Mouse (Mus musculus): ENCODE results near the gene Cdc42bpg. TPM values are rescaled to one million over a fixed set of nuclear protein-coding genes. Genes with fewer than 3 reads are reported as not detected.
A peak's percentile ranks its signal among the peaks of the same experiment; 100 is the strongest.

Gene Cdc42bpg
- polyA plus RNA-seq, 1 experiment from 2014 or later = 0.56 TPM

- Histone ChIP-seq H3K36me3 (replicated peaks; ENCODE audit: control insufficient read depth, insufficient read depth) (peaks cover 72% of the 10 kb centered on the region), H3K4me1 (replicated peaks; ENCODE audit: control insufficient read depth, insufficient read depth, low read length) (peaks cover 23% of the 10 kb centered on the region), H3K27me3 (ENCODE audit: control insufficient read depth, insufficient read depth, low read length) (no peaks in the 10 kb centered on the region), H3K27ac (no peak within 1 kb of the TSS), H3K4me3 (replicated peaks; ENCODE audit: low read length) (peak within 1 kb of the TSS; percentile 55), H3K4me2 (replicated peaks) (peak within 1 kb of the TSS; percentile 83), H3K9ac (peak within 1 kb of the TSS; percentile 62), H3K9me3 (ENCODE audit: control insufficient read depth, low read length) (no peaks in the 10 kb centered on the region)
- WGBS = 19% methylated on average over 26 of the region's 72 CpGs
- DNase-seq (ENCODE audit: low spot score) (peak; percentile 69), ATAC-seq (ENCODE audit: low FRiP score) (peak; percentile 69)
These were observed 34.5 kb downstream of the Cdc42bpg start, which contains the start of gene Map4k2 for GRCm38 (mm10) chr19:6340524-6341452. Map4k2 (plus strand) TSS chr19:6341135.

GRCm38 (mm10) chr19:6341453-6342077 is 35.3 kb downstream of the Cdc42bpg start:
- Histone ChIP-seq H3K4me3 (replicated peaks; ENCODE audit: low read length) (peak overlapping the region; percentile 55), H3K4me2 (replicated peaks) (peak overlapping the region; percentile 83), H3K27ac (no peak overlapping the region), H3K27me3 (ENCODE audit: control insufficient read depth, insufficient read depth, low read length) (no peaks in the 10 kb centered on the region), H3K4me1 (replicated peaks; ENCODE audit: control insufficient read depth, insufficient read depth, low read length) (peaks cover 15% of the 10 kb centered on the region), H3K9me3 (ENCODE audit: control insufficient read depth, low read length) (no peaks in the 10 kb centered on the region), H3K36me3 (replicated peaks; ENCODE audit: control insufficient read depth, insufficient read depth) (peaks cover 80% of the 10 kb centered on the region), H3K9ac (peak overlapping the region; percentile 62)
- ATAC-seq (ENCODE audit: low FRiP score) (no peak), DNase-seq (ENCODE audit: low spot score) (no peak)
- whole genome bisulfite sequencing = 12% methylated on average over 23 of the region's 23 CpGs

GRCm38 (mm10) chr19:6342276-6342933 is 36.1 kb downstream of the Cdc42bpg start:
- no peaks in the 10 kb centered on the region for H3K9me3 ChIP-seq (ENCODE audit: control insufficient read depth, low read length)
- DNase-seq (ENCODE audit: low spot score) = no peak
- H3K4me3 ChIP-seq (replicated peaks; ENCODE audit: low read length) = no peak overlapping the region
- WGBS = 80% methylated on average over 5 of the region's 5 CpGs
- peaks cover 80% of the 10 kb centered on the region for H3K36me3 ChIP-seq (replicated peaks; ENCODE audit: control insufficient read depth, insufficient read depth)
- H3K27me3 ChIP-seq (ENCODE audit: control insufficient read depth, insufficient read depth, low read length) = no peaks in the 10 kb centered on the region
- ATAC-seq (ENCODE audit: low FRiP score) = no peak
- peaks cover 10% of the 10 kb centered on the region; the same call in 1 of the 2 replicates for H3K4me1 ChIP-seq (replicated peaks; ENCODE audit: control insufficient read depth, insufficient read depth, low read length)
- H3K9ac ChIP-seq = no peak overlapping the region
- H3K4me2 ChIP-seq (replicated peaks) = 0 out of 2 replicates have a peak overlapping the region, but pooled peaks have one; percentile 83
- H3K27ac ChIP-seq = no peak overlapping the region

GRCm38 (mm10) chr19:6343066-6343925 is 37.0 kb downstream of the Cdc42bpg start:
- Histone ChIP-seq H3K27ac (no peak overlapping the region), H3K36me3 (replicated peaks; ENCODE audit: control insufficient read depth, insufficient read depth) (peaks cover 79% of the 10 kb centered on the region), H3K27me3 (ENCODE audit: control insufficient read depth, insufficient read depth, low read length) (no peaks in the 10 kb centered on the region), H3K4me3 (replicated peaks; ENCODE audit: low read length) (no peak overlapping the region), H3K9me3 (ENCODE audit: control insufficient read depth, low read length) (no peaks in the 10 kb centered on the region), H3K4me2 (replicated peaks) (no peak overlapping the region), H3K9ac (no peak overlapping the region), H3K4me1 (replicated peaks; ENCODE audit: control insufficient read depth, insufficient read depth, low read length) (peaks cover 10% of the 10 kb centered on the region; the same call in 1 of the 2 replicates)
- 88% methylated on average over 19 of the region's 19 CpGs for WGBS
- ATAC-seq (ENCODE audit: low FRiP score) (no peak), DNase-seq (ENCODE audit: low spot score) (no peak)

GRCm38 (mm10) chr19:6343996-6344395 is 37.7 kb downstream of the Cdc42bpg start:
- Histone ChIP-seq H3K27ac (no peak overlapping the region), H3K36me3 (replicated peaks; ENCODE audit: control insufficient read depth, insufficient read depth) (peaks cover 74% of the 10 kb centered on the region), H3K27me3 (ENCODE audit: control insufficient read depth, insufficient read depth, low read length) (no peaks in the 10 kb centered on the region), H3K4me3 (replicated peaks; ENCODE audit: low read length) (no peak overlapping the region), H3K9me3 (ENCODE audit: control insufficient read depth, low read length) (no peaks in the 10 kb centered on the region), H3K4me2 (replicated peaks) (no peak overlapping the region), H3K9ac (no peak overlapping the region), H3K4me1 (replicated peaks; ENCODE audit: control insufficient read depth, insufficient read depth, low read length) (peaks cover 10% of the 10 kb centered on the region; the same call in 1 of the 2 replicates)
- WGBS = 85% methylated on average over 5 of the region's 5 CpGs
- DNase-seq (ENCODE audit: low spot score) (no peak), ATAC-seq (ENCODE audit: low FRiP score) (no peak)

DNA sequence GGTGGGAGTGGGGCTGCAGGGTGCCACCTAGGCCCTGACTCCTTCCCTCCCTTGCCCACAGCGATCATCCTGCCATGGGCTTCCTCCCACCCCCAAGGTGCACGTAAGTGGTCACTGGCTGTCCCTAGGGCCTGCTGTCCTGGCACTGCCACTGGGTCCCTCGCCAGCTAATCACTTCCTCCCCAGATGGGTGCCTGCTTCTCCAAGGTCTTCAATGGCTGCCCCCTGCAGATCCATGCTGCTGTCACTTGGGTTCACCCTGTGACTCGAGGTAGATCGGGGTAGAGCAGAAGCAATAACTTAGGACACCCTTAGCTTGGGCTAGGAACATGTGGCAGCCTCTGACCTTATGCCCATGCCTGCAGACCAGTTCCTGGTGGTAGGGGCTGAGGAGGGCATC is 39.8 kb downstream of the Cdc42bpg start:
- no peaks in the 10 kb centered on the region for H3K9me3 ChIP-seq (ENCODE audit: control insufficient read depth, low read length)
- DNase-seq (ENCODE audit: low spot score) (no peak), ATAC-seq (ENCODE audit: low FRiP score) (no peak)
- H3K4me2 ChIP-seq (replicated peaks) = no peak overlapping the region
- H3K4me3 ChIP-seq (replicated peaks; ENCODE audit: low read length) = no peak overlapping the region
- H3K36me3 ChIP-seq (replicated peaks; ENCODE audit: control insufficient read depth, insufficient read depth) = peaks cover 74% of the 10 kb centered on the region
- H3K4me1 ChIP-seq (replicated peaks; ENCODE audit: control insufficient read depth, insufficient read depth, low read length) = peaks cover 5% of the 10 kb centered on the region; the same call in 1 of the 2 replicates
- H3K27me3 ChIP-seq (ENCODE audit: control insufficient read depth, insufficient read depth, low read length) = no peaks in the 10 kb centered on the region
- no peak overlapping the region for H3K27ac ChIP-seq
- H3K9ac ChIP-seq = no peak overlapping the region
- 91% methylated on average over 5 of the region's 5 CpGs for WGBS

DNA sequence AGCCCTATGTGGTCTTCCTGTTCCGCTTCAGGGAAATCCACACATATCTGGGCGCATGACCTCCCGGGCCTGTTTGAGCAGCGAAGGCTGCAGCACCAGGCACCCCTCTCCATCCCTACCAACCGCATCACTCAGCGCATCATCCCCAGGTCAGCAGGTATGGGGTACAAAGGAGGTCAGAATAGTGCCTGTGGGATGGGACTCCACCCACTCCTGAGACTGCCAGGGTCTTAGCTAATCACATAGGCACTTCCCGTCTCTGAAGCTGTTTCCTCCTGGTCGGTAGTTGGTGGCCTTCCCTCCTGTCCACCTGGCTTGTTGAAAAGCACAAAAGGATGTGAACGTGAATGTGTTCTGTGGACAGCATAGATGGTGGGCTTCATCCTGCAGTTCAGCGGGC is 40.4 kb downstream of the Cdc42bpg start:
- H3K4me3 ChIP-seq (replicated peaks; ENCODE audit: low read length) = no peak overlapping the region
- no peak overlapping the region for H3K4me2 ChIP-seq (replicated peaks)
- no peaks in the 10 kb centered on the region for H3K9me3 ChIP-seq (ENCODE audit: control insufficient read depth, low read length)
- H3K36me3 ChIP-seq (replicated peaks; ENCODE audit: control insufficient read depth, insufficient read depth) = peaks cover 80% of the 10 kb centered on the region
- ATAC-seq (ENCODE audit: low FRiP score) (no peak), DNase-seq (ENCODE audit: low spot score) (no peak)
- H3K27me3 ChIP-seq (ENCODE audit: control insufficient read depth, insufficient read depth, low read length) = no peaks in the 10 kb centered on the region
- no peak overlapping the region for H3K27ac ChIP-seq
- WGBS = 90% methylated on average over 10 of the region's 10 CpGs
- no peaks in the 10 kb centered on the region; the same call in 1 of the 2 replicates for H3K4me1 ChIP-seq (replicated peaks; ENCODE audit: control insufficient read depth, insufficient read depth, low read length)
- no peak overlapping the region for H3K9ac ChIP-seq

GRCm38 (mm10) chr19:6347615-6348014 is 41.4 kb downstream of the Cdc42bpg start:
- no peak overlapping the region for H3K9ac ChIP-seq
- H3K27me3 ChIP-seq (ENCODE audit: control insufficient read depth, insufficient read depth, low read length) = no peaks in the 10 kb centered on the region
- WGBS = 94% methylated on average over 4 of the region's 4 CpGs
- ATAC-seq (ENCODE audit: low FRiP score) (no peak), DNase-seq (ENCODE audit: low spot score) (no peak)
- H3K4me1 ChIP-seq (replicated peaks; ENCODE audit: control insufficient read depth, insufficient read depth, low read length) = no peaks in the 10 kb centered on the region; the same call in 1 of the 2 replicates
- no peak overlapping the region for H3K27ac ChIP-seq
- no peaks in the 10 kb centered on the region for H3K9me3 ChIP-seq (ENCODE audit: control insufficient read depth, low read length)
- H3K36me3 ChIP-seq (replicated peaks; ENCODE audit: control insufficient read depth, insufficient read depth) = peaks cover 76% of the 10 kb centered on the region
- H3K4me3 ChIP-seq (replicated peaks; ENCODE audit: low read length) = no peak overlapping the region
- H3K4me2 ChIP-seq (replicated peaks) = no peak overlapping the region

All from hindbrain, embryonic 14.5 days (tissue).